Mouse (Mus musculus) olfactory bulb, adult 2 months (tissue): ENCODE measurements around the gene Memo1.

Experiments used
- CTCF ChIP-seq: fragments of 200-500 bp; IDR thresholded peaks from 2 replicates; pipeline ENCODE4 v1.5.1; 2012; ENCODE audit warnings: low read depth, mild to moderate bottlenecking, low read length, moderate library complexity; ENCODE audit not compliant: insufficient read depth
- POLR2A ChIP-seq: fragments of 200-500 bp; IDR thresholded peaks from 2 replicates; pipeline ENCODE4 v1.6.1; 2012; ENCODE audit warnings: mild to moderate bottlenecking, low read depth, low read length, moderate library complexity; ENCODE audit not compliant: insufficient read depth

- TF ChIP-seq CTCF (no peak), POLR2A (no peak)
These were observed 101.9 kb downstream of the Memo1 start for GRCm38 (mm10) chr17:74193463-74193862.
